In genomic region chr14:62997777-62998176, GRCm38 (mm10) we compare ENCODE assay signal across 47 mouse cellular contexts. TPM values are rescaled to one million over a fixed set of nuclear protein-coding genes. Genes with fewer than 3 reads are reported as not detected.
"Had no signal": no experiment of that assay in that cellular context is flagged by ENCODE, and none has a peak within 500 bp of the region (broad histone marks: within the 10 kb centered on the region; RNA-seq: fewer than 3 reads in every experiment).

TSS of gene Defb47 (plus strand) at chr14:62998077.

- H3K36me3 ChIP-seq: limb, embryonic 10.5 days; limb, embryonic 12.5 days; limb, embryonic 13.5 days; limb, embryonic 15.5 days; liver, embryonic 12.5 days; liver, embryonic 13.5 days; liver, embryonic 15.5 days; lung, embryonic 15.5 days; midbrain, embryonic 10.5 days; midbrain, embryonic 12.5 days; midbrain, embryonic 13.5 days; midbrain, embryonic 15.5 days; neural tube, embryonic 12.5 days had no signal

- H3K4me2 ChIP-seq: limb, embryonic 12.5 days; limb, embryonic 13.5 days; limb, embryonic 15.5 days; liver, embryonic 11.5 days; liver, embryonic 12.5 days; liver, embryonic 13.5 days; liver, embryonic 15.5 days; lung, embryonic 14.5 days; lung, embryonic 15.5 days; midbrain, embryonic 12.5 days; midbrain, embryonic 13.5 days; midbrain, embryonic 15.5 days; neural tube, embryonic 12.5 days had no signal

- H3K9me3 ChIP-seq: limb, embryonic 10.5 days; limb, embryonic 12.5 days; limb, embryonic 13.5 days; limb, embryonic 15.5 days; liver, embryonic 12.5 days; liver, embryonic 13.5 days; liver, embryonic 15.5 days; lung, embryonic 15.5 days; megakaryocyte, embryonic 14.5 days; midbrain, embryonic 10.5 days; midbrain, embryonic 12.5 days; midbrain, embryonic 13.5 days; midbrain, embryonic 15.5 days; neural tube, embryonic 12.5 days had no signal

- H3K27me3 ChIP-seq: limb, embryonic 12.5 days; limb, embryonic 13.5 days; limb, embryonic 15.5 days; liver, embryonic 12.5 days; liver, embryonic 13.5 days; liver, embryonic 15.5 days; lung, embryonic 15.5 days; midbrain, embryonic 12.5 days; midbrain, embryonic 13.5 days; midbrain, embryonic 15.5 days; neural tube, embryonic 12.5 days had no signal

- ATAC-seq: liver, embryonic 12.5 days; liver, postnatal 0 days; lung, postnatal 0 days; midbrain, embryonic 13.5 days; midbrain, embryonic 15.5 days; midbrain, embryonic 16.5 days had no signal

- H3K4me3 ChIP-seq: left cerebral cortex, adult 2 months; limb, embryonic 10.5 days; limb, embryonic 12.5 days; limb, embryonic 13.5 days; limb, embryonic 15.5 days; liver, embryonic 12.5 days; liver, embryonic 13.5 days; liver, embryonic 15.5 days; lung, embryonic 15.5 days; megakaryocyte, embryonic 14.5 days; midbrain, embryonic 10.5 days; midbrain, embryonic 12.5 days; midbrain, embryonic 13.5 days; midbrain, embryonic 15.5 days; myocyte; neural tube, embryonic 12.5 days had no signal

- H3K9ac ChIP-seq: limb, embryonic 12.5 days; limb, embryonic 13.5 days; limb, embryonic 15.5 days; liver, embryonic 12.5 days; liver, embryonic 13.5 days; liver, embryonic 14.5 days; liver, embryonic 15.5 days; liver, postnatal 0 days; lung, embryonic 14.5 days; lung, embryonic 15.5 days; midbrain, embryonic 12.5 days; midbrain, embryonic 13.5 days; midbrain, embryonic 15.5 days; neural tube, embryonic 12.5 days had no signal

- DNase-seq: left cerebral cortex, postnatal 4 days; liver; liver, embryonic 13.5 days; liver, postnatal 0 days; lung, adult 18-20 months; lung, adult 2 months; lung, embryonic 14.5 days; lung, postnatal 10 days; lung, postnatal 14 days; lung, postnatal 36 days; lung, postnatal 4 days; midbrain, embryonic 14.5 days had no signal

- H3K27ac ChIP-seq: left cerebral cortex, adult 2 months; limb, embryonic 10.5 days; limb, embryonic 12.5 days; limb, embryonic 13.5 days; limb, embryonic 15.5 days; liver, embryonic 12.5 days; liver, embryonic 13.5 days; liver, embryonic 14.5 days; liver, embryonic 15.5 days; lung, embryonic 15.5 days; macrophage; midbrain, embryonic 10.5 days; midbrain, embryonic 12.5 days; midbrain, embryonic 13.5 days; midbrain, embryonic 15.5 days; neural tube, embryonic 12.5 days had no signal

- H3K4me1 ChIP-seq: limb, embryonic 10.5 days; limb, embryonic 12.5 days; limb, embryonic 13.5 days; limb, embryonic 15.5 days; liver, embryonic 12.5 days; liver, embryonic 13.5 days; liver, embryonic 15.5 days; lung, embryonic 15.5 days; midbrain, embryonic 12.5 days; midbrain, embryonic 13.5 days; midbrain, embryonic 15.5 days; neural tube, embryonic 12.5 days had no signal

RNA-seq across cellular contexts. Expression of gene Defb47, which starts in this region (rescaled TPM):
- total RNA-seq: left cerebral cortex, adult 2 months; left cerebral cortex, adult 8-10 months; left cerebral cortex, postnatal 10 days; left cerebral cortex, postnatal 14 days; left cerebral cortex, postnatal 25 days; left cerebral cortex, postnatal 36 days; left cerebral cortex, postnatal 4 days; liver, adult 2 months; megakaryocyte progenitor cell, adult 5-6 weeks; megakaryocyte, adult 5-6 weeks; megakaryocyte-erythroid progenitor cell, adult 5-6 weeks; monocyte, adult 5-6 weeks had no signal
- polyA plus RNA-seq: limb, embryonic 10.5 days; limb, embryonic 11.5 days; limb, embryonic 12.5 days; limb, embryonic 13.5 days; limb, embryonic 14.5 days; limb, embryonic 15.5 days; liver, adult 2 months; liver, embryonic 11.5 days; liver, embryonic 12.5 days; liver, embryonic 13.5 days; liver, embryonic 14.5 days; liver, embryonic 15.5 days; liver, embryonic 16.5 days; liver, postnatal 0 days; lung, adult 2 months; lung, embryonic 14.5 days; lung, embryonic 15.5 days; lung, embryonic 16.5 days; lung, postnatal 0 days; macrophage; midbrain, embryonic 10.5 days; midbrain, embryonic 12.5 days; midbrain, embryonic 13.5 days; midbrain, embryonic 15.5 days; midbrain, embryonic 16.5 days; neural tube, embryonic 11.5 days; neural tube, embryonic 12.5 days had no signal
